Mouse (Mus musculus): ENCODE measurements at regions not wholly inside any gene's neighbourhood (a gene's known extent, or its start where the extent isn't known, plus 50 kb on each side); places are given as distances from the start of the nearest gene placed in this dataset.
A peak's percentile ranks its signal among the peaks of the same experiment; 100 is the strongest.

DNA sequence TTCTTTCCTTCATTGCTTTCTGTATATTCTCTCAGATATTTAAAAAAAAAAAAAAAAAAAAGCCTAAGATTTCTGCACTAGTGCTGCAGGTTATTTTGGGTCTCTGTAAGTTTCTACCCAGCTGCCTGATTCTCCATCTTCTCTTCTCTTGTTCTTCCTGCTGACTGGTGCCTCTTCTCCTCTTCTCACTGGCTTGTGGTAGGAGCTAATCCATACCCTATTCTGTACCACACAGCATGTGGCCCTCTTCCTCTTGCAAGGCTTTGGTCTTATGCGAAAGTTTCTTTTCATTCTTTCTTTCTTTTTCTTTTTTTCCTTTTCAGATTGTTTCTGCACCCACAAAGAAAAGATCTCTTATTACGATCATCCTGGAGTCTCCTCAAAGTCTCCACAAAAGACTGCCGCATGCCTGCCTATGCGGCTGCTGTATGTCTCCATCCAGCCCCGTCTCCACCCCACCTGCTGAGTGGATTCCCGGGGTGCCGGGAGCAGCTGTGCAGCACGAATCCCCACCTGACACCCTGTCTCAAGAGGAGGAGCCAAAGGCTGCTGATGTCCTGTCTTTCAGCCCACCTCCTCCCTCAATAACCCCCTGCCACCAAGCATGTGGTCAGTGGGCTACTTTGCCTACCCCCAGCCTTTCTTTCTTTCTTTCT, 66.3 kb downstream of the Ythdf1 start:
- Histone ChIP-seq H3K27me3 (peaks cover 51% of the 10 kb centered on the region), H3K4me2 (peak overlapping the region; percentile 50), H3K9ac (peak overlapping the region; percentile 38; the same call in 1 of the 2 replicates), H3K36me3 (no peaks in the 10 kb centered on the region), H3K4me3 (no peak overlapping the region), H3K9me3 (no peaks in the 10 kb centered on the region), H3K27ac (replicated peaks) (peak overlapping the region; percentile 88), H3K4me1 (replicated peaks) (peaks cover 26% of the 10 kb centered on the region)
- 4% methylated on average over 8 of the region's 8 CpGs for WGBS
- ATAC-seq (ENCODE audit: low read depth) = peak; percentile 54

DNA sequence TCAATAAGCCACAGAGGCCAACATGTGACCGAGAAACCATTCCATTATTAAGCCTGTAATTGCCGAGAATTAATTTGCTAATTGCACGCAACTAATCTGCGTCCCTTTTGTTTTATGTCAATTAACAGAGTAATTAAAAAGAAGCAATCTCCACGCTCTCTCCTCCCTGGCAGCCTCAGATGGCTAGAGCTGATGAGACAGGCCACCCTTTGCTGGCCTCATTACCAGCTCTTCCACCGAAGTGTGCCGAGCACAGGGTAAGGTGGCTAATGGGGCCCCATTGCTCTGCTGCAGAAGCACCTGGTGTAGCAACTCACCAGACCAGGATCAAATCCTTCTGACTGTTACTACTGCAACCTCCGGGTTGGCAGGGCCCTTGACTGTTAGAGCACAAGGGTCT, 70.8 kb upstream of the Bhlhe23 start:
- Histone ChIP-seq H3K36me3 (no peaks in the 10 kb centered on the region), H3K27me3 (peaks cover 11% of the 10 kb centered on the region), H3K4me3 (no peak overlapping the region), H3K4me2 (no peak overlapping the region), H3K9ac (no peak overlapping the region), H3K9me3 (no peaks in the 10 kb centered on the region), H3K4me1 (replicated peaks) (peaks cover 27% of the 10 kb centered on the region), H3K27ac (replicated peaks) (peak overlapping the region; percentile 54)
- WGBS = 35% methylated on average over 8 of the region's 8 CpGs
- ATAC-seq (ENCODE audit: low read depth) = peak; percentile 68; the same call in 1 of the 2 replicates

DNA sequence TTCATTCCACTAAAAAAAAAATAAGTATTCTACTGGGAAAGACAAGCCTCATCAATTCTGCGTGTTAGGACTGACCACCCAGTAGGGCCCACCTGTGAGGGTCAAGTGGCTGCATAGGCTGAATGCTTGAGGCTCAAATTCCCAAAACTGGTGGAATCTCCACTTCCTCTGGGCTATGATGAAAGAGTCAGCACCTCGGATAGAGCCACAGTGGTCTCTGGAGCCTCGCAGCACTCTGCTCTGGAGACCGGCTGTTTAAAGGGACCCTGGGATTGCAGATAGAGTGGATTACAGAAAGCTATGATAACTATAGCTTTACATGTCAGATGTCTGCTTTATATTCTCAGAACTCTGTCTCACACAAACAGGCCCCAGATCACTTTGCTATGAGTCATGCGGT, 68.3 kb upstream of the Bhlhe23 start:
- H3K4me3 ChIP-seq = no peak overlapping the region
- H3K9ac ChIP-seq = no peak overlapping the region
- H3K4me1 ChIP-seq (replicated peaks) = peaks cover 27% of the 10 kb centered on the region
- H3K27me3 ChIP-seq = peaks cover 7% of the 10 kb centered on the region; the same call in 1 of the 2 replicates
- WGBS = 43% methylated on average over 5 of the region's 5 CpGs
- H3K9me3 ChIP-seq = no peaks in the 10 kb centered on the region
- no peak overlapping the region for H3K4me2 ChIP-seq
- H3K36me3 ChIP-seq = no peaks in the 10 kb centered on the region
- ATAC-seq (ENCODE audit: low read depth) = no peak
- H3K27ac ChIP-seq (replicated peaks) = no peak overlapping the region

DNA sequence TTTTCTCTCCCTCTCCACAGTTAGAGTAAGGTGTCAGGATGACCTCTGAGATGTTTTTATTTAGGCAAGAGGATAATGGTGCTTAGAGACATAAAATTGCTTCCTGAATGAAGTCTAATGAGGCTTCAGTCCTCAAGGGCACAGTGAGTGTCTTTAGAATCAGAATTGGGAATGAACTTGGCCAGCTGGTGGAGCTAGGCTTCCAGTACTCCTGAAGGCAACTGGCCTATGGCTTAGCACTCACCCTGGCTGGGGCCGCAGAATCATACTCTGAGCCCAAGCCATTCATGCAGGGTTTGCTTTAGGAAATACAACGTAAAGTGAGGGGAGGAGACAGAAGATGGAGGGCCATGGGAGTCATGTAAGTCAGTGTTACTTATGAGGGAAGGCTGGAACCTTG, 67.0 kb upstream of the Bhlhe23 start:
- ATAC-seq (ENCODE audit: low read depth) = no peak
- no peak overlapping the region for H3K9ac ChIP-seq
- H3K9me3 ChIP-seq = no peaks in the 10 kb centered on the region
- 45% methylated on average over 2 of the region's 2 CpGs for WGBS
- H3K36me3 ChIP-seq = no peaks in the 10 kb centered on the region
- H3K27ac ChIP-seq (replicated peaks) = peak overlapping the region; percentile 42
- H3K4me1 ChIP-seq (replicated peaks) = peaks cover 27% of the 10 kb centered on the region
- 0 out of 2 replicates have a peak, but pooled peaks cover 2% of the 10 kb centered on the region for H3K27me3 ChIP-seq
- H3K4me3 ChIP-seq = no peak overlapping the region
- no peak overlapping the region for H3K4me2 ChIP-seq

DNA sequence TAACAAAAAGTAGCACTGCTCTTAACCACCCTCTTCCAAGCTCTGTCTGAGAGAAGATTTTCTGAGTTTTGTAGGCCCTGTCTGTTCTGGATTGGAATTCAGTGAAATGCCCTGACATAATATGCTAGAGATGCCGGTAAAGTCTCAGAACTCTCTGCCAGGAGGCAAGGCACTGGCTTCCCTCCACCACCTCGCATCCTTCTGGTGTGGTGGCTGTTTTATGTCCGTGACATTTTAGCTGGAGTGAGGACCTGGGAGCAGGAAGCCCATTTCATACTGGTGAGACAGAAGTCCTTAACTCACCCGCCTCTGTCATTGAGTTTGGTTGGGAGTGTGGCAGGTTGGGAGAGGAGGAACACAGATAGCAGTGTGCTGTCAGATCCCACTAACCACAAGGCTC, 62.4 kb upstream of the Bhlhe23 start:
- H3K27me3 ChIP-seq = no peaks in the 10 kb centered on the region
- H3K4me2 ChIP-seq = no peak overlapping the region
- peaks cover 13% of the 10 kb centered on the region for H3K4me1 ChIP-seq (replicated peaks)
- H3K9ac ChIP-seq = no peak overlapping the region
- no peak for ATAC-seq (ENCODE audit: low read depth)
- no peaks in the 10 kb centered on the region for H3K36me3 ChIP-seq
- no peaks in the 10 kb centered on the region for H3K9me3 ChIP-seq
- H3K4me3 ChIP-seq = no peak overlapping the region
- 82% methylated on average over 4 of the region's 4 CpGs for WGBS
- no peak overlapping the region for H3K27ac ChIP-seq (replicated peaks)

DNA sequence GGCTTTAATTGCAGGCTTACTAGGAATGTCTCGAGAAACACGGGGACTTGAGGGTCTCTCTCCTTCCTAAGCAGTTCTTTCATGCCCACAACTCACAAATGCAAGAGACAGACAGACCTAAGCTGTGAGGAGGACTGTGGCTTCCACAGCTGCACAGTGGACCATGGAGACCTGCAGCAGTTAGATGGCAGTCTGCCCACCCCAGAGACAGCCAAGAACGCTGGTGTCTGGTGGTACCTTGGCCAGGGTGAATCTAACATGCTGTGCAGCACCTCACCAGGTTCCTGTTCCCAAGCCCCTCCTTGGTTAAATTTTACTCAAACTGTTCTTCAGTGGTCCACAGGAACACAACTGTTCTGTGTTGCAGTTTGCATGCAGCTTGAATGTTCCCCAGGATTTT, 61.3 kb upstream of the Bhlhe23 start:
- no peaks in the 10 kb centered on the region for H3K9me3 ChIP-seq
- no peak overlapping the region for H3K9ac ChIP-seq
- ATAC-seq (ENCODE audit: low read depth) = no peak
- H3K36me3 ChIP-seq = no peaks in the 10 kb centered on the region
- WGBS = 69% methylated on average over 3 of the region's 3 CpGs
- H3K27me3 ChIP-seq = no peaks in the 10 kb centered on the region
- no peak overlapping the region for H3K4me3 ChIP-seq
- 0 out of 2 replicates have a peak, but pooled peaks cover 4% of the 10 kb centered on the region for H3K4me1 ChIP-seq (replicated peaks)
- no peak overlapping the region for H3K27ac ChIP-seq (replicated peaks)
- no peak overlapping the region for H3K4me2 ChIP-seq

DNA sequence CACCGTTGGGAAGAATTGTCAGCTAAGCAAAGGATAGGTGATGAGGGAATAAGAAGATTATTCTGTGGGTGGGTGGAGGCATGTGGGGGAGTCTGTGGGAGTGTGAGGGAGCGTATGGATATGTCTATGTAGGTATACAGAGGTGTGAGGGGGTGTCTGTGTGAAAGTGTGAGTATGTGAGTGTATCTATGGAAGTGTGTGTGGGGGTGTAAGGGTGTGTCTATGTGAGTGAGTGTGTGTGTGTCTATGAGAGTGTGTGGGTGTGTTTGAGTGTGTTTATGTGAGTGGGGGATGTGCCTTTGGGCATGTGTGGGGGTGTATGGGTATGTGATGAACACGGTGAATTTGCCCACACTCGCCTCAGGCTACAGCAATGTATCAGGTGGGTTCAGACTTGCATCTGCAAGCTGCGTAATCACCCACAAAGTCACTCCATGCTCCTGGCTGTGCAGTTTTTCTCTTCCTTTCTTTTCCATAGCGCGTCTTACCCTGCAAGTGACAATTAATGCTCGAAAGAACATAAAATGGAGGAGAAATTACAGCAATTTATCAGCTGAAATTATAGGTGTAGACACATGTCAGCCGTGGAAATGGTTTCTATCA, 60.7 kb upstream of the Bhlhe23 start:
- Histone ChIP-seq H3K9ac (no peak overlapping the region), H3K9me3 (no peaks in the 10 kb centered on the region), H3K36me3 (no peaks in the 10 kb centered on the region), H3K27me3 (no peaks in the 10 kb centered on the region), H3K4me2 (no peak overlapping the region), H3K27ac (replicated peaks) (no peak overlapping the region), H3K4me3 (no peak overlapping the region), H3K4me1 (replicated peaks) (0 out of 2 replicates have a peak, but pooled peaks cover 4% of the 10 kb centered on the region)
- peak; percentile 50 for ATAC-seq (ENCODE audit: low read depth)
- WGBS = 74% methylated on average over 9 of the region's 9 CpGs

DNA sequence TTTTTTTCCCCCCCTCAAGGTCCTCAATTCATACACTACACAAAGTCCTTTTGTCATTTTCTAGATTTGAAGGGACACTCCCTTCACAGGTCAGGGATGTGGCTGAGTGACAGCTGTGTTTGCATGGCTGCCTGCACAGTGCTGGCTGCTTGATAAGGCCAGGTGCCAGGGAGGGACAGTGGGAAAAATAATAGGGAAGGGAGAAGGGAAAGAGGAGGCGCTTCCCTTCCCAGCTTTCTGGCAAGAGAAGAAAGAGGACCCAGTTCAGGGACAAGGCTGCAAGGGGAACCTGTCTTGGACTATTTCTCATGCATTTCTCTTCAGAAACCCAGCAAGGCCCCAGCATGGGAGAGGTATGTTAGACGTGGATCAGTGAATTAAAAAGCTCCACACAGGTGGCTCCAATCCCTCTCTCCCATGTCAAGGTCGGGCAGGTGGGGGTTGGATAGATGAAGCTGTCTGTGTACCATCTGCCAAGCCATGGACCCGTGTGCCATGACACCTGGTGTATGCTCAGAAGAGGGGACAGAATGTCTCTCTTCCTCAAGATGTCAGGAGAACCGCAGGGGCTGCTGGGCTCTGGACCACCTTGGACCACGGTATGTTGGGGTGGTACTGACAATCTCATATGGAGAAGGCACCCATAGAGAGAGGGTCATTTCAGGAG, 59.4 kb upstream of the Bhlhe23 start:
- Histone ChIP-seq H3K9ac (no peak overlapping the region), H3K27me3 (no peaks in the 10 kb centered on the region), H3K27ac (replicated peaks) (no peak overlapping the region), H3K9me3 (no peaks in the 10 kb centered on the region), H3K4me3 (no peak overlapping the region), H3K36me3 (no peaks in the 10 kb centered on the region), H3K4me2 (no peak overlapping the region), H3K4me1 (replicated peaks) (0 out of 2 replicates have a peak, but pooled peaks cover 4% of the 10 kb centered on the region)
- no peak for ATAC-seq (ENCODE audit: low read depth)
- WGBS = 88% methylated on average over 6 of the region's 6 CpGs

DNA sequence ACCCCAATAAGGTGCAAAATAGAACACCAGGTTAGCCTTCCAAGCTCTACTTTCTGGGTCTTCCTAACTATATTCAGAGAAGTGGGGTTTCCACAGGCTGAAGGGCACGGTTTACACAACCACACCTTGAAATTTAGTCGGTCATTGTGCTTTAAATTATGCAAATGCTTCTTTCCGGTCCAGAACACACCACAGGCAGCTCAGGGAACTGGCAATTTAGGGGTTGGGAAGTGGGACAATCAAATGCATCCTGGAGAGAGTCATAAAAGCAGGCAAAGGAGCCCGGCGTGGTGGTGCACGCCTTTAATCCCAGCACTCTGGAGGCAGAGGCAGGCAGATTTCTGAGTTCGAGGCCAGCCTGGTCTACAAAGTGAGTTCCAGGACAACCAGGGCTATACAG, 56.0 kb upstream of the Bhlhe23 start:
- Histone ChIP-seq H3K36me3 (no peaks in the 10 kb centered on the region), H3K4me1 (replicated peaks) (0 out of 2 replicates have a peak, but pooled peaks cover 4% of the 10 kb centered on the region), H3K9me3 (no peaks in the 10 kb centered on the region), H3K27ac (replicated peaks) (no peak overlapping the region), H3K9ac (no peak overlapping the region), H3K4me3 (no peak overlapping the region), H3K4me2 (no peak overlapping the region), H3K27me3 (no peaks in the 10 kb centered on the region)
- WGBS = 62% methylated on average over 7 of the region's 7 CpGs
- no peak for ATAC-seq (ENCODE audit: low read depth)

DNA sequence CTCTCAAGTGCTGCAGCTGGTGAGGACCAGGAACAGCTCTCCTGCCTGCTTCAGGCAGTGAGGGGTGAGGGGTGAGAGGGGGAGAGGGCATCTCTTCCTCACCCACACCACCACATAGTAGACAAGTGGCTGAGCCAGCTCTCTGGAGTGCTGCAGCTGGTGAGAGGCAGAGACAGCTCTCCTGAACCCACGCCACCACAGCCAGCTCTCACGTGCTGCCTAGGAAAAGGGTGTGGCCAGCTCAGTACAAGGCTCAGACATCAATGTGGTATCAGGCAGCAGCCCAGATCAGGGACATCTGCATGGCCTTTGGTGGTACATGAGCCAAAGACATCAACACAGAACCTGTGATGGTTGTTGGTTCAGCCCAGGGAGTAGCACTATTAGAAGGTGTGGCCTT, 53.9 kb upstream of the Bhlhe23 start:
- WGBS = 64% methylated on average over 2 of the region's 2 CpGs
- no peaks in the 10 kb centered on the region for H3K9me3 ChIP-seq

DNA sequence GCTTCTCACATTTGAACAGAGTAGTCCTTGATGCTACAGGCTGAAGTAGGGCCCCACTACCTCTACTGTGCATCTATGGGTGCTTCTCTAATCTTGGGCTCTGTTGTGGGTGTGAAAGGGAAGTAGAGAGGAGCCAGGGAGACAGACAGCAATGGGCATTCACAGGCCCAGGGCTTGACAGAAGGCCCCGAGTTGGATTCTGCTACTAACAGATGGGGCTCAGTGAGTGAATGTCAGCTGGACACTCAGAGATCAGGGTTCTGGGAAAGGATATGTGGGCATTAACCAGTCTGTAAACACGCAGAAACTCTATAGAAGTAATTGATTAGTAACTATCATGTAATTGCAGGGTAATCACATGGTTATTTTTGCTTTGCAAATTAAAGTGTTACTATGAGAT, 51.4 kb upstream of the Bhlhe23 start:
- Histone ChIP-seq H3K27me3 (no peaks in the 10 kb centered on the region), H3K4me3 (no peak overlapping the region), H3K36me3 (no peaks in the 10 kb centered on the region), H3K4me1 (replicated peaks) (peaks cover 35% of the 10 kb centered on the region), H3K4me2 (no peak overlapping the region), H3K9ac (no peak overlapping the region), H3K9me3 (no peaks in the 10 kb centered on the region), H3K27ac (replicated peaks) (no peak overlapping the region)
- ATAC-seq (ENCODE audit: low read depth) = no peak
- WGBS = 65% methylated on average over 2 of the region's 2 CpGs

More for the DNA sequence above, 53.9 kb upstream of the Bhlhe23 start:
- H3K4me3 ChIP-seq = no peak overlapping the region
- H3K9ac ChIP-seq = no peak overlapping the region
- no peaks in the 10 kb centered on the region for H3K36me3 ChIP-seq
- no peak overlapping the region for H3K27ac ChIP-seq (replicated peaks)
- no peak for ATAC-seq (ENCODE audit: low read depth)
- H3K4me1 ChIP-seq (replicated peaks) = peaks cover 11% of the 10 kb centered on the region
- no peak overlapping the region for H3K4me2 ChIP-seq
- H3K27me3 ChIP-seq = no peaks in the 10 kb centered on the region

DNA sequence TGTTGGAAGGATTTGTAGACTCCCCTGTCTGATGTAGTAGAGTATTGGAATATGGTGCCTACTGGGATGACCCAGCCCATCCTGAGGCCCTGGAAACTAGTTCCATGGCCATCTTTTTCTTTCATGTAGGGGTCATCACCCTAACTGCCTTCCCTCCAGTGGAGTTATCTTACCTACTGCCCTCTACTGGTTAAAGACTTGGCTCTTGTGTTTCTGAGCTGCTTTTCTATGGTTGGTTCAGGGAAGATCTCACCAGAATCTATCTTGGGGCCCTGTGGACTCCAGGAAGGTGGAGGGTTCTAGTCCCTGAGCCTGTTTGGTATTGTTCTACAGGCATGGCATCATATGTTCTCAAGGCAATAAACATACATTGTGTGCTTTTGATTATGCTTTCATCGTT, 50.0 kb upstream of the Bhlhe23 start:
- Histone ChIP-seq H3K4me2 (no peak overlapping the region), H3K4me3 (no peak overlapping the region), H3K36me3 (no peaks in the 10 kb centered on the region), H3K9ac (no peak overlapping the region), H3K27ac (replicated peaks) (peak overlapping the region; percentile 94), H3K4me1 (replicated peaks) (peaks cover 35% of the 10 kb centered on the region), H3K27me3 (no peaks in the 10 kb centered on the region), H3K9me3 (no peaks in the 10 kb centered on the region)
- ATAC-seq (ENCODE audit: low read depth) = no peak
- WGBS = 88% methylated on average over 1 of the region's 1 CpGs
